ENCODE assay signal across 22 mouse cellular contexts in the genomic region with DNA sequence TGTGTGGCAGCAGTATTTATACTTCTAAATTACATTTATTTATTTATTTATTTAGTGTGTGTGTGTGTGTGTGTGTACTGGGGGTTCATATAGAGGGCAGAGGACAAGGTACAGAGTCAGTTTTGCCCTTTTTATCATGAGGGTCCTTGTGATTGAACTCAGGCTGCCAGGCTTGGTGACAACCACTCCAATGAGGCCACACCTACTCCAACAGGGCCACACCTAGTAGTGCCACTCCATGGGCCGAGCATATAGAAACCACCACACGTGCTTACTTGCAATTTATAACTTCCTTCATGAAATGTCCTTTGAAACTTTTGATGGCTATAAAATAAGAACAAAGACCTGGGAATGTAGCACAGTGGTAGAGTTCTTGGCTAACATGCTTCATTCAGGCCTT. TPM values are rescaled to one million over a fixed set of nuclear protein-coding genes. Genes with fewer than 3 reads are reported as not detected.
"Had no signal": no experiment of that assay in that cellular context is flagged by ENCODE, and none has a peak within 500 bp of the region (broad histone marks: within the 10 kb centered on the region; RNA-seq: fewer than 3 reads in every experiment).

No protein-coding gene starts in this region.

- H3K9me3 ChIP-seq: liver, embryonic 15.5 days; lung, embryonic 15.5 days; megakaryocyte, embryonic 14.5 days; midbrain, embryonic 12.5 days; neural tube, embryonic 12.5 days had no signal

- ATAC-seq: liver, postnatal 0 days; lung, postnatal 0 days had no signal

- H3K4me3 ChIP-seq: liver, embryonic 15.5 days; lung, embryonic 15.5 days; megakaryocyte, embryonic 14.5 days; midbrain, embryonic 12.5 days; neural tube, embryonic 12.5 days had no signal

- H3K9ac ChIP-seq: liver, embryonic 15.5 days; liver, postnatal 0 days; lung, embryonic 15.5 days; midbrain, embryonic 12.5 days; neural tube, embryonic 12.5 days had no signal

- H3K4me2 ChIP-seq: liver, embryonic 15.5 days; lung, embryonic 15.5 days; midbrain, embryonic 12.5 days; neural tube, embryonic 12.5 days had no signal

- DNase-seq: liver, postnatal 0 days; lung, adult 2 months; lung, postnatal 14 days; lung, postnatal 36 days; midbrain, embryonic 14.5 days; retina, postnatal 1 day; right cerebral cortex, adult 18-20 months; right cerebral cortex, postnatal 25 days; right cerebral cortex, postnatal 4 days; thymus, adult 18-20 months; thymus, postnatal 14 days; thymus, postnatal 36 days had no signal

- H3K36me3 ChIP-seq: liver, embryonic 15.5 days; lung, embryonic 15.5 days; midbrain, embryonic 12.5 days; neural tube, embryonic 12.5 days had no signal

- H3K27ac ChIP-seq: liver, embryonic 15.5 days; lung, embryonic 15.5 days; macrophage; midbrain, embryonic 12.5 days; neural tube, embryonic 12.5 days had no signal

RNA-seq across cellular contexts. Expression of a gene that starts 2.0 kb away (rescaled TPM):
- total RNA-seq: megakaryocyte progenitor cell, adult 5-6 weeks; monocyte, adult 5-6 weeks; neutrophil, adult 5-6 weeks had no signal
- polyA plus RNA-seq: macrophage had no signal

RNA-seq across cellular contexts. Expression of a gene that starts 15.0 kb away (rescaled TPM):
- total RNA-seq: monocyte, adult 5-6 weeks had no signal
- polyA plus RNA-seq: macrophage; midbrain, embryonic 14.5 days had no signal

RNA-seq across cellular contexts. Expression of a gene that starts 28.5 kb away (rescaled TPM):
- total RNA-seq: megakaryocyte progenitor cell, adult 5-6 weeks; monocyte, adult 5-6 weeks; neutrophil, adult 5-6 weeks had no signal
- polyA plus RNA-seq: macrophage had no signal
